Mouse (Mus musculus) heart, embryonic 15.5 days (tissue): ENCODE measurements around the gene Erfe. TPM values are rescaled to one million over a fixed set of nuclear protein-coding genes. Genes with fewer than 3 reads are reported as not detected.

ENCODE experiments used
- ATAC-seq: fragments of 200-750 bp; cut with Nextera tagmentation; replicated peaks from 2 replicates; pipeline ENCODE4 v1.8.0; 2017; ENCODE audit warnings: low read depth, moderate TSS enrichment; ENCODE audit not compliant: insufficient number of reproducible peaks, insufficient read depth, low FRiP score
- H3K27ac ChIP-seq: fragments of 300-500 bp; sonication (generic); 2 replicates; pipeline ENCODE4 v1.5.1; 2015; ENCODE audit warnings: mild to moderate bottlenecking, inconsistent platforms
- H3K27me3 ChIP-seq: fragments of 300-500 bp; sonication (generic); 2 replicates; pipeline ENCODE4 v1.6.1; 2015; ENCODE audit warnings: inconsistent platforms
- H3K36me3 ChIP-seq: fragments of 300-500 bp; sonication (generic); 2 replicates; pipeline ENCODE4 v1.6.1; 2015; ENCODE audit warnings: mild to moderate bottlenecking, inconsistent platforms
- H3K4me1 ChIP-seq: fragments of 300-500 bp; sonication (generic); replicated peaks from 2 replicates; pipeline ENCODE4 v1.6.1; 2015; ENCODE audit warnings: inconsistent platforms
- H3K4me2 ChIP-seq: fragments of 300-500 bp; sonication (generic); 2 replicates; pipeline ENCODE4 v1.6.1; 2015; ENCODE audit warnings: inconsistent platforms, mild to moderate bottlenecking, moderate library complexity
- H3K4me3 ChIP-seq: fragments of 300-500 bp; sonication (generic); 2 replicates; pipeline ENCODE4 v1.5.1; 2015; ENCODE audit warnings: mild to moderate bottlenecking, inconsistent platforms
- H3K9ac ChIP-seq: fragments of 300-500 bp; sonication (generic); 2 replicates; pipeline ENCODE4 v1.6.1; 2015; ENCODE audit warnings: mild to moderate bottlenecking, inconsistent platforms
- H3K9me3 ChIP-seq: fragments of 300-500 bp; sonication (generic); replicated peaks from 2 replicates; pipeline ENCODE4 v1.6.1; 2016; ENCODE audit warnings: inconsistent platforms
- WGBS: fragments of 180-500 bp; shearing (Covaris S2); methylation state at CpG from one replicate; pipeline ENCODE4 v1.1.7; 2015; ENCODE audit warnings: mixed read lengths; 5-methylcytosine and 5-hydroxymethylcytosine counted together
- polyA plus RNA-seq: library from polyadenylated mRNA; unstranded; fragments of >200 nt; fragmentation: Nextera tagmentation; extraction: Ambion mirVana; gene quantifications from 2 replicates; pipeline ENCODE4 v1.2.1, GENCODE M21; 2015

The Erfe gene
- polyA plus RNA-seq, 1 experiment from 2014 or later, result 0.78 TPM

DNA sequence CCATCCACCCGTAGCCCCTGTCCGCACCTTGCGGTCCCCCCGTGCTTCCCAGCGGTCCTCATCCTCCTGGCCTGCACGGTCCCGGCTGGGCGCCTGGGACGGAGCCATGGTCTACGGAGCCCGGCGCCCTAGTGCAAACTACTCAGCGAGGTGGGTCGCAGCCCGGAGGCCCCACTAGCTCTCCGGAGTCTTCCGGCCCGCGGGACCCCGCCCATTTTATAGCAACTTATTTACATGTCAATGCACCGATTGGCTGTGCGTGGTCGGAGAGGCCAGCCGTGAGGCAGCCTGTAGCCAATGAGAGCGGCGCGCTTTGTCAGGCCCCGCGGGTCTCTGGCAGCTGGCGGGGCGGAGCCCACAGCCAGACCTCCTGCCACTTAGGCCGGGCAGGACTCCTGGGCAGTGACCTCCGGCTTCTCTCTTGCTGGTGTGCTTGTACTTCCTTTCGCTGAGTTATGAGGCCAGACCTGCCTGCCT, 46.8 kb downstream of the Erfe start:
- peak overlapping the region; percentile 82 for H3K9ac ChIP-seq
- under 1% methylated on average over 34 of the region's 34 CpGs for WGBS
- H3K27me3 ChIP-seq, result no peaks in the 10 kb centered on the region
- ATAC-seq, result peak; percentile 92
- peaks cover 33% of the 10 kb centered on the region for H3K4me1 ChIP-seq
- peak overlapping the region; percentile 97 for H3K27ac ChIP-seq
- peak overlapping the region; percentile 86 for H3K4me3 ChIP-seq
- H3K36me3 ChIP-seq, result peaks cover 9% of the 10 kb centered on the region; the same call in 1 of the 2 replicates
- no peaks in the 10 kb centered on the region for H3K9me3 ChIP-seq
- peak overlapping the region; percentile 98 for H3K4me2 ChIP-seq

DNA sequence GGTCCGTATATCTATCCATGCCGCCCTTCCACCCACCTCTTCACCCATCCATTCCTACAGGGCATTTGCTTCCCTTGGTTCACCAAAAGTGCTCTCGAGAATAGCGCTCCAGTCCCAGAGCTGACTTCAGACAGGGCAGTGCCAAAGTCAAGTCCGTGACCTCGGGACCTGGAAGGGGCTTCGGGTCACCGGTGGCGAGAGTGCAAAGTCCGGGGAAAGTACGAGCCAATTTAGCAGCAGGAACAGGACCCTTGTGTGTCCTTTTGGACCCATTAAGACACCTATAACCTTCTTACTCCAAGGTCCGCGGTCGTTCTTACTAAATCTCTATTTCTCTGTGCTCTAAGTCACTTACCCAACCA, 47.3 kb downstream of the Erfe start:
- H3K4me2 ChIP-seq, result peak overlapping the region; percentile 98
- under 1% methylated on average over 14 of the region's 14 CpGs for WGBS
- H3K27ac ChIP-seq, result peak overlapping the region; percentile 97
- peak overlapping the region; percentile 86 for H3K4me3 ChIP-seq
- H3K9ac ChIP-seq, result peak overlapping the region; percentile 52
- H3K27me3 ChIP-seq, result no peaks in the 10 kb centered on the region
- H3K9me3 ChIP-seq, result no peaks in the 10 kb centered on the region
- H3K36me3 ChIP-seq, result peaks cover 9% of the 10 kb centered on the region; the same call in 1 of the 2 replicates
- no peak for ATAC-seq
- H3K4me1 ChIP-seq, result peaks cover 33% of the 10 kb centered on the region

DNA sequence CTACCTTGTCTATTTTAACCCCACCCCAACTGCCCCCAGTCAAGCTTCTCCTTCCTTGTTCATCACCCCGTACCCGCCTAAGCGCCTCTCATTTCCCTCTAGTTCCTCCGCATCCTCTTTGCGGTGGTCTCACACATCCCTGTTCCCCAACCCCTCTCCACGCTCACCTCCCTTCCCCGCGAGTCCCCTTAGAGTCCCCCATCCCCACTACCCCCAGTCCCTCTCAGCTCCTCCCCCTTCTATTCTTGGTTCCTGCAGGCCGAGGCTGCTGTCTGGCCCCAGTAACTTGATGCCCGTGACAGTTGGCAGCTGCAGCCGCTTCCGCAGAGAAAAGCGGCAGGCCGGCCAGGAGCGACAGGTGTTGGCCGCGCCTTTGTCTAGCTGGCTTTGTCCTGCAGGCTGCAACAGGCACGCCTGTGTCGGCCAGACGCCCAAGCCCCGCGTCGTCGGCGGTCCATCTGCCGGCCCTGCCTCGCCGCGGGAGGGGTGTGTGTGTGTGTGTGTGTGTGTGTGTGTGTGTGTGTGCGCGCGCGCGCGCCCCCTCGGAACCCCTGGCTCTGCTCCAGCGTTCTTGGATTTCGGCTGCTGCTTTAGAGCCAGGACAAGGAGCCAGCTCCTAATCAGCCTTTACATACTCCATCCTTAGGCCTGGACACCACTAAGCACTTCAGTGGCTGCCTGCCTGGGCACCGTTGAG, 47.8 kb downstream of the Erfe start, which contains the start of gene Hes6:
Gene Hes6, minus strand, starts transcription at position 141 of the 697 bp plus-strand sequence.
- Histone ChIP-seq H3K9me3 (no peaks in the 10 kb centered on the region), H3K4me3 (peak within 1 kb of the TSS; percentile 86), H3K9ac (peak within 1 kb of the TSS; percentile 82), H3K4me2 (peak within 1 kb of the TSS; percentile 98), H3K4me1 (peaks cover 33% of the 10 kb centered on the region), H3K27ac (peak within 1 kb of the TSS; percentile 97), H3K36me3 (peaks cover 9% of the 10 kb centered on the region; the same call in 1 of the 2 replicates), H3K27me3 (no peaks in the 10 kb centered on the region)
- ATAC-seq, result peak; percentile 57
- under 1% methylated on average over 37 of the region's 39 CpGs for WGBS

DNA sequence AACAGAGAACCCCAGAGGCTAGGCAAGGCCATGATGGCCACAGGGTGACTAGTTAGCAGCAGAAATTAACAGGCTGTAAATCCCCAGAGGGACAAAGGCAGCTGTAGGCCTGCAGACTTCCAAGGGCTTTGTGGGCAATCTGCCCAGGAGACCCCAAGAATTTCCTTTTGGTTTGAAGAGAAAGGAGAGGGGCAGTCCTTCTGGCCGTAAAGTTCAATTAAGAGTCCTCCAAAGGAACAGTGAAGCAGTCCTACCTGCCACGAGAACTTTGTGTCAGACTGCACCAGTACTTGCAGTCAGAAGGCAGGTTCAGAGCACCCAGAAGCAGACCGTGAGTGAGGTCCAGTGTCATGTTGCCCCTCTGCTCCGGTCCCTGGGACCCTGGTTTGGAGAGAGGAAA, 48.7 kb downstream of the Erfe start:
- no peak for ATAC-seq
- Histone ChIP-seq H3K9me3 (no peaks in the 10 kb centered on the region), H3K4me2 (peak overlapping the region; percentile 98), H3K9ac (peak overlapping the region; percentile 52), H3K4me1 (peaks cover 33% of the 10 kb centered on the region), H3K36me3 (peaks cover 9% of the 10 kb centered on the region; the same call in 1 of the 2 replicates), H3K27me3 (no peaks in the 10 kb centered on the region), H3K27ac (peak overlapping the region; percentile 97), H3K4me3 (no peak overlapping the region; the same call in 1 of the 2 replicates)
- 52% methylated on average over 4 of the region's 4 CpGs for WGBS

DNA sequence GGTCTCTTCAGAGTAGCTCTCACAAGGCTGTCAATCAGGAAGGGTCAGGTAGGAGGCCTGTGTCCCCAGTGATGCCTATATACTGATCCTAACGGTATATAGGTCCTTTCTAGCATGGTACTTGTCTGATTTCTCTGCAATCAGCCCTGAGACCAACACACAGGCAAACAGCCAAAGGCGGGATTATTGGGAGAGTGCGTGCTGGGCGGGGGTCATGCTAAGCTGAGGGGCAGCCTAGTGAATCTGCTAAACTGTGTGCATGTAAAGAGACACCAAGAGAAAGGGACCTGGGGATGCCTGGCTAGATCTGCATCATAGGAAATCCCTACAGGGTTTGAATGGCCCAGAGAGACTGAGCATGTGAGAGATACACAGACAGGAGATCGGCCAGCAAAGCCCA, 49.1 kb downstream of the Erfe start:
- no peak for ATAC-seq
- WGBS, result 75% methylated on average over 5 of the region's 5 CpGs
- H3K9me3 ChIP-seq, result no peaks in the 10 kb centered on the region
- H3K4me3 ChIP-seq, result no peak overlapping the region
- H3K36me3 ChIP-seq, result peaks cover 9% of the 10 kb centered on the region
- H3K27ac ChIP-seq, result peak overlapping the region; percentile 97
- H3K9ac ChIP-seq, result peak overlapping the region; percentile 52; the same call in 1 of the 2 replicates
- H3K27me3 ChIP-seq, result no peaks in the 10 kb centered on the region
- H3K4me1 ChIP-seq, result peaks cover 33% of the 10 kb centered on the region
- H3K4me2 ChIP-seq, result no peak overlapping the region

DNA sequence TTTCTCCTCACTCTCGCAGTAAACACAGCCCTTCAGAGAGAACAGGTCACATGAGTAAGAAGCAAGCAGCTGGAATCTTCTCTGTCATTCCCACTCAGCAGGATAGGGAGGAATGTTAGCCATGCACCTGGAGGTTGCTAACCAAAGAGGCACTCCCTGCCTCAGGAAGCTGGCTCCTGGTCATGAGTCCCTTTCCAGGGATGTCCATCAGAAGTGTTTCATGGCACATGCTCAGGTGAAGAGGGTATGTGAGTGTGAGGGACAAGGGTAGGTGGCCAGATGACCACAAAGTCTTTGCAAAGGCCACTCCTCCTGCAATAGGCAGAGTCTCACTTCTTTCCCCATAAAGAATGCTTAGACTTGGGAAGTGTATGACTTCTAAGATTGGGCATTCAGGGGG, 51.8 kb downstream of the Erfe start:
- H3K27ac ChIP-seq, result no peak overlapping the region
- no peak overlapping the region for H3K4me3 ChIP-seq
- peaks cover 18% of the 10 kb centered on the region for H3K4me1 ChIP-seq
- no peak overlapping the region for H3K4me2 ChIP-seq
- H3K9me3 ChIP-seq, result no peaks in the 10 kb centered on the region
- no peak for ATAC-seq
- WGBS, result 54% methylated on average over 1 of the region's 1 CpGs
- no peak overlapping the region for H3K9ac ChIP-seq
- H3K27me3 ChIP-seq, result no peaks in the 10 kb centered on the region
- H3K36me3 ChIP-seq, result peaks cover 18% of the 10 kb centered on the region

DNA sequence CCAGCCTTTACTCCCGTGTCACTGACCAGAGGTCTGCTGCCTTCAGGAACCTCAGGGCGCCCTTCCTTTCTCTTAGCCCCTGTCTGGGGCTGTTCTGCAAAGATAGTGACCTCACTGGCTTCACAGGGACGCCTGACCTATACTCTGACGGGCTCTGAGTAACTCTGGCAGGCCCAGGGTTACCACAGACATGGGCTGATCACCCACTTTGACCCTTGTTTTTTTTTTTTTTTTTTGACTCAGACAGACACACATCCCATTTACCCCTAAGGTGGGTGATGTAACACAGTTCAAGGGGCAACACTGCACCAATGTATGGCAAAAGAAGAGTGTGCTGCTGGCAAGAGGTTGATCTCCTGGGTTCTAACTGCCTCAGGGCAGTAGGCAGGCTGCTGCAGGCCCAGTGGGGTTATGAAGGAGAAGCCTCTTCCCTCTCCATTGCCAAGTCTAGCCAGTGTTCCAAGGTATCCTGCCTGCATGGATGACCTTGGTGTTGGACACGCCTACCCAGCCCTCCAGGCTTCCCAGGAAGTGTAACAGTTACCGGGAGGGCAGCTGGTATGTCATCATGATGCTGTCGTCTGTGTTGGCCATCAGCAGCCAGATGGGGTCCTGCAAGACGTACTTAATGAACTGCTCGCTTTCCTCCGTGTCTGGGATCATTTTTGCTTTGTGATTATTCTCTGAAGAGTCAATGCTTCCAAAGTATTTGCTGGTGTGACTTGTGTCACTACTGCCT, 53.8 kb downstream of the Erfe start:
- Histone ChIP-seq H3K27me3 (no peaks in the 10 kb centered on the region), H3K36me3 (peaks cover 27% of the 10 kb centered on the region)

DNA sequence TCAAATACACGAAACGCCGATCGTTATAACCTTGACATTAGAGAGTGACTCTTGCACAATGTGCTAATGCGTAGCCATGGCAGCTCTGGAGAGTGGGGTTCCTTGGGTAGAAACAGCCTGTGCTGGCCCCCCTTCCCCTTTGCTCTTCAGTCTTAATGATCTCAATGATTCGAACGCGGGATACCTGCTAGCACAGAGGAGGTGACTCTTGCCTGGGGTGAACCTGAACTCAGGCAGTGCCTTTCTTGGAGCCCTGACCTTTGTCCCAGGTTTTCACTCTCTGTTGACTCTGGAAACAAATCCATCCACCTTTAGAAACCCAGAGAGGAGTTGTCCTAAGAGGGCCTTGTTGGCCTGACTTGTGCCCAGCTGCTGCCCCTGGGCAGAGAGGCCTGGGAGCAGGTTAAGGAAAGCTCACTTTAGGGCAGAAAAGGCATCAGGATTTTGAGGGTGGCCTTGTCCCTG, 54.4 kb downstream of the Erfe start:
- H3K4me1 ChIP-seq, result no peaks in the 10 kb centered on the region
- no peak for ATAC-seq
- H3K27ac ChIP-seq, result no peak overlapping the region
- H3K9ac ChIP-seq, result no peak overlapping the region
- WGBS, result 90% methylated on average over 8 of the region's 8 CpGs
- no peaks in the 10 kb centered on the region for H3K27me3 ChIP-seq
- H3K9me3 ChIP-seq, result no peaks in the 10 kb centered on the region
- no peak overlapping the region for H3K4me3 ChIP-seq
- peaks cover 27% of the 10 kb centered on the region for H3K36me3 ChIP-seq
- no peak overlapping the region for H3K4me2 ChIP-seq

More for the DNA sequence above, 53.8 kb downstream of the Erfe start:
- H3K4me3 ChIP-seq, result no peak overlapping the region
- 60% methylated on average over 10 of the region's 10 CpGs for WGBS
- no peaks in the 10 kb centered on the region for H3K9me3 ChIP-seq
- ATAC-seq, result no peak
- no peak overlapping the region for H3K27ac ChIP-seq
- H3K4me2 ChIP-seq, result no peak overlapping the region
- H3K9ac ChIP-seq, result no peak overlapping the region
- H3K4me1 ChIP-seq, result peaks cover 6% of the 10 kb centered on the region

Other genes with a start within 250 kb of the Erfe start
- 3.3 and 4.0 TPM in 2 replicates for gene Rbm44, start 221.3 kb upstream of the Erfe start, polyA plus RNA-seq
- 46.1 and 50.6 TPM in 2 replicates for gene Ramp1, start 186.6 kb upstream of the Erfe start, polyA plus RNA-seq
- 60.4 and 65.0 TPM in 2 replicates for gene Ube2f, start 116.1 kb upstream of the Erfe start, polyA plus RNA-seq
- gene Scly, start 68.1 kb upstream of the Erfe start, polyA plus RNA-seq, result 11.5 and 15.6 TPM in 2 replicates
- gene Espnl, start 44.4 kb upstream of the Erfe start, polyA plus RNA-seq, result 0.03 and 0.08 TPM in 2 replicates
- gene Klhl30, start 15.4 kb upstream of the Erfe start, polyA plus RNA-seq, result 47.7 and 50.5 TPM in 2 replicates
- gene Ilkap, start 32.4 kb downstream of the Erfe start, polyA plus RNA-seq, result 96.7 and 110 TPM in 2 replicates
- gene Hes6, start 47.6 kb downstream of the Erfe start, polyA plus RNA-seq, result 72.4 and 128 TPM in 2 replicates
- 4.5 and 5.0 TPM in 2 replicates for gene Per2, start 92.9 kb downstream of the Erfe start, polyA plus RNA-seq
- gene Traf3ip1, start 128.2 kb downstream of the Erfe start, polyA plus RNA-seq, result 3.9 and 6.1 TPM in 2 replicates
- gene Asb1, start 174.1 kb downstream of the Erfe start, polyA plus RNA-seq, result 5.0 and 6.5 TPM in 2 replicates